Mouse (Mus musculus): ENCODE measurements around the gene Cd3eap. TPM values are rescaled to one million over a fixed set of nuclear protein-coding genes. Genes with fewer than 3 reads are reported as not detected.
A peak's percentile ranks its signal among the peaks of the same experiment; 100 is the strongest.

Cd3eap gene
- polyA plus RNA-seq, 1 experiment: 14.6 TPM

- H3K9me3 ChIP-seq (replicated peaks; ENCODE audit: control insufficient read depth, insufficient read depth, low read length, poor library complexity, severe bottlenecking): no peaks in the 10 kb centered on the region
- no peaks in the 10 kb centered on the region for H3K36me3 ChIP-seq (ENCODE audit: control insufficient read depth, insufficient read depth, low read length, poor library complexity, severe bottlenecking)
- TF ChIP-seq EP300 (IDR thresholded peaks at IDR 0.05; ENCODE audit: insufficient read depth, low read depth, low read length) (no peak), POLR2A (IDR thresholded peaks at IDR 0.05; ENCODE audit: insufficient read depth, low read length) (peak; percentile 31)
- no peak overlapping the region for H3K9ac ChIP-seq (ENCODE audit: low read depth, poor library complexity, severe bottlenecking)
- no peaks in the 10 kb centered on the region for H3K4me1 ChIP-seq (ENCODE audit: control insufficient read depth, insufficient read depth, low read length)
- no peak overlapping the region for H3K27ac ChIP-seq (ENCODE audit: insufficient read depth, low read length)
- H3K4me3 ChIP-seq (ENCODE audit: low read depth, low read length): no peak overlapping the region
- peaks cover 5% of the 10 kb centered on the region for H3K27me3 ChIP-seq (ENCODE audit: control insufficient read depth, insufficient read depth, low read length, poor library complexity, severe bottlenecking)
Measured at GRCm38 (mm10) chr7:19335583-19335982, 23.7 kb downstream of the Cd3eap start.

- H3K9me3 ChIP-seq (replicated peaks; ENCODE audit: control insufficient read depth, insufficient read depth, low read length, poor library complexity, severe bottlenecking): no peaks in the 10 kb centered on the region
- no peaks in the 10 kb centered on the region for H3K4me1 ChIP-seq (ENCODE audit: control insufficient read depth, insufficient read depth, low read length)
- H3K27me3 ChIP-seq (ENCODE audit: control insufficient read depth, insufficient read depth, low read length, poor library complexity, severe bottlenecking): peaks cover 5% of the 10 kb centered on the region
- TF ChIP-seq POLR2A (IDR thresholded peaks at IDR 0.05; ENCODE audit: insufficient read depth, low read length): no peak
- no peak for TF ChIP-seq EP300 (IDR thresholded peaks at IDR 0.05; ENCODE audit: insufficient read depth, low read depth, low read length)
- no peak for TF ChIP-seq CTCF (IDR thresholded peaks at IDR 0.05; ENCODE audit: low read depth, low read length)
- no peak overlapping the region for H3K27ac ChIP-seq (ENCODE audit: insufficient read depth, low read length)
- H3K4me3 ChIP-seq (ENCODE audit: low read depth, low read length): peak overlapping the region; percentile 74
- no peaks in the 10 kb centered on the region for H3K36me3 ChIP-seq (ENCODE audit: control insufficient read depth, insufficient read depth, low read length, poor library complexity, severe bottlenecking)
- H3K9ac ChIP-seq (ENCODE audit: low read depth, poor library complexity, severe bottlenecking): peak overlapping the region; percentile 74
Measured at GRCm38 (mm10) chr7:19332709-19333352, 26.5 kb downstream of the Cd3eap start.

GRCm38 (mm10) chr7:19331910-19332309 lies 27.4 kb downstream of the Cd3eap start:
- no peaks in the 10 kb centered on the region for H3K9me3 ChIP-seq (replicated peaks; ENCODE audit: control insufficient read depth, insufficient read depth, low read length, poor library complexity, severe bottlenecking)
- no peak overlapping the region for H3K9ac ChIP-seq (ENCODE audit: low read depth, poor library complexity, severe bottlenecking)
- peaks cover 5% of the 10 kb centered on the region for H3K27me3 ChIP-seq (ENCODE audit: control insufficient read depth, insufficient read depth, low read length, poor library complexity, severe bottlenecking)
- no peak for TF ChIP-seq EP300 (IDR thresholded peaks at IDR 0.05; ENCODE audit: insufficient read depth, low read depth, low read length)
- TF ChIP-seq POLR2A (IDR thresholded peaks at IDR 0.05; ENCODE audit: insufficient read depth, low read length): no peak
- TF ChIP-seq CTCF (IDR thresholded peaks at IDR 0.05; ENCODE audit: low read depth, low read length): no peak
- no peak overlapping the region for H3K27ac ChIP-seq (ENCODE audit: insufficient read depth, low read length)
- no peak overlapping the region for H3K4me3 ChIP-seq (ENCODE audit: low read depth, low read length)
- H3K36me3 ChIP-seq (ENCODE audit: control insufficient read depth, insufficient read depth, low read length, poor library complexity, severe bottlenecking): no peaks in the 10 kb centered on the region
- H3K4me1 ChIP-seq (ENCODE audit: control insufficient read depth, insufficient read depth, low read length): no peaks in the 10 kb centered on the region

GRCm38 (mm10) chr7:19328425-19328824 lies 30.9 kb downstream of the Cd3eap start:
- Histone ChIP-seq H3K9ac (ENCODE audit: low read depth, poor library complexity, severe bottlenecking) (no peak overlapping the region), H3K27ac (ENCODE audit: insufficient read depth, low read length) (no peak overlapping the region), H3K4me3 (ENCODE audit: low read depth, low read length) (no peak overlapping the region), H3K4me1 (ENCODE audit: control insufficient read depth, insufficient read depth, low read length) (no peaks in the 10 kb centered on the region), H3K27me3 (ENCODE audit: control insufficient read depth, insufficient read depth, low read length, poor library complexity, severe bottlenecking) (peaks cover 5% of the 10 kb centered on the region), H3K9me3 (replicated peaks; ENCODE audit: control insufficient read depth, insufficient read depth, low read length, poor library complexity, severe bottlenecking) (no peaks in the 10 kb centered on the region), H3K36me3 (ENCODE audit: control insufficient read depth, insufficient read depth, low read length, poor library complexity, severe bottlenecking) (no peaks in the 10 kb centered on the region)
- TF ChIP-seq CTCF (IDR thresholded peaks at IDR 0.05; ENCODE audit: low read depth, low read length): no peak
- TF ChIP-seq POLR2A (IDR thresholded peaks at IDR 0.05; ENCODE audit: insufficient read depth, low read length): no peak
- TF ChIP-seq EP300 (IDR thresholded peaks at IDR 0.05; ENCODE audit: insufficient read depth, low read depth, low read length): no peak

- Histone ChIP-seq H3K9ac (ENCODE audit: low read depth, poor library complexity, severe bottlenecking) (no peak overlapping the region), H3K4me1 (ENCODE audit: control insufficient read depth, insufficient read depth, low read length) (no peaks in the 10 kb centered on the region), H3K4me3 (ENCODE audit: low read depth, low read length) (no peak overlapping the region), H3K9me3 (replicated peaks; ENCODE audit: control insufficient read depth, insufficient read depth, low read length, poor library complexity, severe bottlenecking) (no peaks in the 10 kb centered on the region), H3K27me3 (ENCODE audit: control insufficient read depth, insufficient read depth, low read length, poor library complexity, severe bottlenecking) (peaks cover 5% of the 10 kb centered on the region), H3K27ac (ENCODE audit: insufficient read depth, low read length) (no peak overlapping the region), H3K36me3 (ENCODE audit: control insufficient read depth, insufficient read depth, low read length, poor library complexity, severe bottlenecking) (no peaks in the 10 kb centered on the region)
- TF ChIP-seq EP300 (IDR thresholded peaks at IDR 0.05; ENCODE audit: insufficient read depth, low read depth, low read length) (no peak), POLR2A (IDR thresholded peaks at IDR 0.05; ENCODE audit: insufficient read depth, low read length) (no peak), CTCF (IDR thresholded peaks at IDR 0.05; ENCODE audit: low read depth, low read length) (no peak)
Measured at GRCm38 (mm10) chr7:19327782-19328181, 31.5 kb downstream of the Cd3eap start.

- TF ChIP-seq EP300 (IDR thresholded peaks at IDR 0.05; ENCODE audit: insufficient read depth, low read depth, low read length): no peak
- no peak for TF ChIP-seq POLR2A (IDR thresholded peaks at IDR 0.05; ENCODE audit: insufficient read depth, low read length)
- no peak for TF ChIP-seq CTCF (IDR thresholded peaks at IDR 0.05; ENCODE audit: low read depth, low read length)
- H3K27ac ChIP-seq (ENCODE audit: insufficient read depth, low read length): no peak overlapping the region
- H3K4me1 ChIP-seq (ENCODE audit: control insufficient read depth, insufficient read depth, low read length): no peaks in the 10 kb centered on the region
Measured at GRCm38 (mm10) chr7:19327128-19327527, 32.2 kb downstream of the Cd3eap start.

More at GRCm38 (mm10) chr7:19327128-19327527, 32.2 kb downstream of the Cd3eap start:
- H3K4me3 ChIP-seq (ENCODE audit: low read depth, low read length): peak overlapping the region; percentile 42
- peak overlapping the region; percentile 9; the same call in 1 of the 2 replicates for H3K9ac ChIP-seq (ENCODE audit: low read depth, poor library complexity, severe bottlenecking)
- no peaks in the 10 kb centered on the region for H3K36me3 ChIP-seq (ENCODE audit: control insufficient read depth, insufficient read depth, low read length, poor library complexity, severe bottlenecking)
- H3K9me3 ChIP-seq (replicated peaks; ENCODE audit: control insufficient read depth, insufficient read depth, low read length, poor library complexity, severe bottlenecking): no peaks in the 10 kb centered on the region
- no peaks in the 10 kb centered on the region for H3K27me3 ChIP-seq (ENCODE audit: control insufficient read depth, insufficient read depth, low read length, poor library complexity, severe bottlenecking)

Measured in ES-Bruce4 (cell line).